Mouse (Mus musculus) lung, postnatal 0 days (tissue): ENCODE results near the gene Ak5. TPM values are rescaled to one million over a fixed set of nuclear protein-coding genes. Genes with fewer than 3 reads are reported as not detected.

Source experiments
- ATAC-seq: fragments of 200-750 bp; cut with Nextera tagmentation; 2 replicates; pipeline ENCODE4 v1.8.0; 2017; ENCODE audit warnings: moderate library complexity
- DNase-seq: peaks from one replicate; pipeline ENCODE4 v3.0.0-alpha.2; 2016; ENCODE audit warnings: low spot score
- H3K27ac ChIP-seq: fragments of 300-500 bp; sonication (generic); 2 replicates; pipeline ENCODE4 v1.5.1; 2014; ENCODE audit warnings: antibody characterized with exemption, mild to moderate bottlenecking, low read length, mixed read lengths
- H3K27me3 ChIP-seq: fragments of 300-500 bp; sonication (generic); replicated peaks from 2 replicates; pipeline ENCODE4 v1.6.1; 2014; ENCODE audit warnings: low read length, mixed read lengths; ENCODE audit not compliant: insufficient read depth
- H3K36me3 ChIP-seq: fragments of 300-500 bp; sonication (generic); 2 replicates; pipeline ENCODE4 v1.6.1; 2014; ENCODE audit warnings: low read length, mixed read lengths; ENCODE audit not compliant: insufficient read depth
- H3K4me1 ChIP-seq: fragments of 300-500 bp; sonication (generic); 2 replicates; pipeline ENCODE4 v1.6.1; 2014; ENCODE audit warnings: antibody characterized with exemption, low read depth, low read length, mixed read lengths; ENCODE audit not compliant: insufficient read depth
- H3K4me2 ChIP-seq: fragments of 300-500 bp; sonication (generic); replicated peaks from 2 replicates; pipeline ENCODE4 v1.6.1; 2014; ENCODE audit warnings: low read depth, mild to moderate bottlenecking, low read length, moderate library complexity, mixed read lengths
- H3K4me3 ChIP-seq: fragments of 300-500 bp; sonication (generic); 2 replicates; pipeline ENCODE4 v1.5.1; 2014; ENCODE audit warnings: low read depth, low read length
- H3K9ac ChIP-seq: fragments of 300-500 bp; sonication (generic); replicated peaks from 2 replicates; pipeline ENCODE4 v1.6.1; 2014; ENCODE audit warnings: low read depth, mild to moderate bottlenecking
- H3K9me3 ChIP-seq: fragments of 300-500 bp; sonication (generic); 2 replicates; pipeline ENCODE4 v1.6.1; 2016; ENCODE audit warnings: low read length, mixed read lengths
- CTCF ChIP-seq: IDR thresholded peaks from 2 replicates; pipeline ENCODE4 v1.5.1; 2016; ENCODE audit warnings: antibody characterized with exemption, mild to moderate bottlenecking
- EP300 ChIP-seq: IDR thresholded peaks from 2 replicates; pipeline ENCODE4 v1.6.1; 2016; ENCODE audit warnings: antibody characterized with exemption, mild to moderate bottlenecking, control low read depth
- WGBS: fragments of 180-500 bp; shearing (Covaris S2); extraction: QIAGEN DNeasy Blood & Tissue Kit; methylation state at CpG from one replicate; pipeline ENCODE4 v1.1.7; 2014; 5-methylcytosine and 5-hydroxymethylcytosine counted together
- polyA plus RNA-seq: library from polyadenylated mRNA; unstranded; fragments of >200 nt; fragmentation: Nextera tagmentation; extraction: Ambion mirVana; gene quantifications from 2 replicates; pipeline ENCODE4 v1.2.1, GENCODE M21; 2015

The Ak5 gene
- polyA plus RNA-seq, 1 experiment from 2014 or later = 0.47 TPM

DNA sequence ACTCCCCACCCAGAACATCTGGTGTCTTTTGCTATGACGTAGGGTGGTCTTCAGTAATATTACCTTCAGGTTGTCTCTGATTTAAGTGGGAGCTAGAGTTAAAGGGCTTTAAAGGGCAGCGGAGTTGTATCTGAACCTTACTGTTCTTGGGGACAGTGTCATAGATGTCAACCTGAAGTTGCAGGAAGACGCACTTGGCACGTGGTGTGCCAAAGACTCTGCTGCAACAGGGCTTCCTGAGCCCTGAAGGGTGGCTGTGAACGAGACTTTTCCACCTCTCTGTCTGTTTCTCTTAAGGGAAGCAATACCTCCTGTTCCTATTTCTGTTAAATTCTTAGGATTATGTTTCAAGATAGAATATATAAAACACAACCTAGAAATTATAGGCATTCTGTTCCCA, 137.8 kb downstream of the Ak5 start:
- 67% methylated on average over 5 of the region's 5 CpGs for WGBS
- Histone ChIP-seq H3K4me3 (no peak overlapping the region), H3K27me3 (no peaks in the 10 kb centered on the region), H3K4me2 (no peak overlapping the region), H3K27ac (no peak overlapping the region), H3K36me3 (no peaks in the 10 kb centered on the region), H3K4me1 (no peaks in the 10 kb centered on the region), H3K9ac (no peak overlapping the region), H3K9me3 (no peaks in the 10 kb centered on the region)
- DNase-seq (no peak), ATAC-seq (no peak)
- no peak for TF ChIP-seq EP300
- no peak for TF ChIP-seq CTCF

DNA sequence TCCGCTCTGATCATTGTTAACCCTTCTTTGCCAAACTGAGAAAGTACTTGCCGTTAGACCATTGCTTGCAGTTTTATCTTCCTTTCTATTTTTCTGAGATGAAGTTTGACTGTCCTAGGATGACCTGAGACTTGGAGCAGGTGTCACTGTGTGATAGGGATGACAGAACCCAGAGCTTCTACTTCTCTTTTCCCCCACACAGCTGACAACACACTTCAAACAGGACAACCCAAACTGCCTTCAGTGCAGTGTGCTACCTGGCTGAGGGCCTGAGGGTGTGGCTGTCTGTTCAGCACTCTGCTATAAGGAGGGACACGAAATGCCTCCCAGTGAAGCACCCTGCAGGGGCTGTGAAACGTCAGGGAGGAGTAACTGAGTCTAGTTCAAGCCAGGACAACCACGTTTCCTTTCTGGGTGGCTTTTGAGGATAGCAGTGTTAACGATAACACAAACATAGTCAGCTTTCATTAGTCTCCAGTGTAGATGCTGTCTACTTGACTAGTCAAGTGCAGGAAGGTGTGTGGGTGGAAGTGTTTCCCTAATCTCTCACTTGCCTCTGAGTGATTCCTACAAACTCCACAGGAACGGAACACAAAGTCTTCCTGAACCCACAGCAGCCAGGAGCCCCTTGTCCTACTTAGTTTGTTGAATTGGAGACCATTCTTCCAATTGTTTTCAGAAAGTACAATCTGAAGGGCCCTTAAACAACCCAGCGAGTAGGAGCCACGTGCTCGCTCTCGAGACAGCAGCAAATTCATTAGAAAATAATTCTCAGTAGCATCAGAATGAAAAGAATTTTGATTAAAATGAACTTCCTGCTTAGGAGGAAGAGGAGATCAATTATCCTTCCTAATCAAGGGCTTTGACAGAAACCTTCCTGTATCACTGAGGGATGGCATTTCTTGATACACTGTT, 138.8 kb downstream of the Ak5 start:
- no peaks in the 10 kb centered on the region for H3K27me3 ChIP-seq
- H3K9me3 ChIP-seq = no peaks in the 10 kb centered on the region
- H3K4me3 ChIP-seq = no peak overlapping the region
- ATAC-seq (peak; percentile 88), DNase-seq (peak; percentile 54)
- no peak overlapping the region for H3K4me2 ChIP-seq
- TF ChIP-seq CTCF (no peak), EP300 (no peak)
- no peak overlapping the region for H3K27ac ChIP-seq
- no peaks in the 10 kb centered on the region for H3K36me3 ChIP-seq
- H3K4me1 ChIP-seq = no peaks in the 10 kb centered on the region
- WGBS = 36% methylated on average over 11 of the region's 11 CpGs
- H3K9ac ChIP-seq = no peak overlapping the region

DNA sequence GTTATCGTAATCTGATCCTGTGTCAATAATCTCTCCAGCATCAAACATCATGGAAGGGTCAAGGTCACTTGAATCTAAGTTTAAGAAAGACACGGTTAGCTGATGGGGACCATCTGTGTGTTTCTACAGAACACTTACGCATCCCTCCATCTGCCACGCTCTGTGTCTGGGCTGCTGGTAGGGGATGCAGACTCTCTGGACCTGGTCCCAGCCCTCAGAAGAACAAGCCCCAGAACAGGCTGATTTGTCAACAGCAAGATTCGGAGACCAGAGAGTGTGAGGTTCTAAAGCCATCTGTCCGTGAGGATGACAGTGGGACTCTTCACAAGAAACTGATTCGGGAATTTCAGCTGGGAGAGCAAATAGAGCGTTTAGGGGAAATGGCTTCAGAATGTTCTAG, 141.4 kb downstream of the Ak5 start:
- ATAC-seq = no peak
- peak; percentile 8 for DNase-seq
- WGBS = 60% methylated on average over 8 of the region's 8 CpGs
- no peaks in the 10 kb centered on the region for H3K9me3 ChIP-seq
- no peaks in the 10 kb centered on the region for H3K36me3 ChIP-seq
- no peaks in the 10 kb centered on the region for H3K4me1 ChIP-seq
- no peak overlapping the region for H3K27ac ChIP-seq
- TF ChIP-seq EP300 (no peak), CTCF (no peak)
- H3K9ac ChIP-seq = no peak overlapping the region
- no peak overlapping the region for H3K4me3 ChIP-seq
- no peaks in the 10 kb centered on the region for H3K27me3 ChIP-seq
- no peak overlapping the region for H3K4me2 ChIP-seq

DNA sequence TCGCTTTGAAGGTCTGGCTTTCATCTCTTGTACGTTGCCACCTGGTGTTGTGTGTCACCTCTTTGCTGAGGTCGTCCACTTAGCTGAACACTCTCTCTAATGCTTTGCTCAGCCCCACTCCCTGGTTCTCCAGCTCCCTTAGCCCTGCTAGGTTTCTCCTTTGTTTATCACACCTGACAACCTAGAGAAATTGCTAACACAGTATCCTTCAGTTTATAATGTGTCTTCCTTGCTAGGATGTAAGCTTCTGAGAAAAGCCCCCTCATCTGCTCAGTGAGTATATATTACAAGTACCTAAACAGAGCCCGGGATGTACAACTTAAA, 144.9 kb downstream of the Ak5 start:
- ATAC-seq = no peak
- no peaks in the 10 kb centered on the region for H3K9me3 ChIP-seq
- H3K27me3 ChIP-seq = no peaks in the 10 kb centered on the region
- H3K4me1 ChIP-seq = no peaks in the 10 kb centered on the region
- TF ChIP-seq CTCF (no peak), EP300 (no peak)
- DNase-seq = no peak
- H3K27ac ChIP-seq = no peak overlapping the region
- WGBS = 41% methylated on average over 4 of the region's 4 CpGs
- H3K9ac ChIP-seq = no peak overlapping the region
- H3K4me3 ChIP-seq = no peak overlapping the region
- no peaks in the 10 kb centered on the region for H3K36me3 ChIP-seq
- H3K4me2 ChIP-seq = no peak overlapping the region

DNA sequence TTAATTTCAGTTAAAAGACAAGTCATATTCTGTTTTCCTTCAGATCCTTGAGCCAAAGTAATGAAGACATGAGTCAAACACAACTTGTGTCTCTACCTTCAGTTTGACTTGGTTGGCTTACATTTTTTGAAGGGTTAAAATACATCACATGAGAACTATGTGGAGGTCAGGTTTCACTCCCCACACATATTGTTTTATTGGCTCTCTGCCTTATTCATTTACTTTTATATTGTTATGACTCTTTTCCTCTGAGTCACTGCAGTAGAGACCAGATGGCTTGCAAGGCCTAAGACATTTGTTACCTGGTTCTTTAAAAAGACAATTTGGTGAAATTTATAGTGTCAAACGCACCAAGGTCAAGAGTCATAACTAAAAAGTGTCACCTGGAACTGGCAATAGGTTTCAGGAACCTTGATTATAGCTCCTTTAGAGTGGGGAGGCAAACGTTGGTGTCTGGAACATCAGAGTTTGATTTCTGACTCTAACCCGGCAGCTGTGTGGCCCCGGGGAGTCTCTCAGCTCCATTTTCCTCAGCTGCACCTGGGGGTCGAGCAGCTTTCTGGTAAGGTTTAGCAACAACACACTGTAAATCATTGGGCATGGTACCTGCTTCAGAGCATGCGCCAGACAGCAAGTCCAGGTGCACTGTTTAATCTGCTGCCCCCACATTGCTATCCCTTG, 145.4 kb downstream of the Ak5 start:
- Histone ChIP-seq H3K27ac (no peak overlapping the region), H3K4me2 (no peak overlapping the region), H3K4me3 (no peak overlapping the region), H3K4me1 (no peaks in the 10 kb centered on the region), H3K27me3 (no peaks in the 10 kb centered on the region), H3K36me3 (no peaks in the 10 kb centered on the region), H3K9ac (no peak overlapping the region), H3K9me3 (no peaks in the 10 kb centered on the region)
- no peak for ATAC-seq
- TF ChIP-seq EP300 (no peak), CTCF (no peak)
- no peak for DNase-seq
- 44% methylated on average over 6 of the region's 6 CpGs for WGBS

DNA sequence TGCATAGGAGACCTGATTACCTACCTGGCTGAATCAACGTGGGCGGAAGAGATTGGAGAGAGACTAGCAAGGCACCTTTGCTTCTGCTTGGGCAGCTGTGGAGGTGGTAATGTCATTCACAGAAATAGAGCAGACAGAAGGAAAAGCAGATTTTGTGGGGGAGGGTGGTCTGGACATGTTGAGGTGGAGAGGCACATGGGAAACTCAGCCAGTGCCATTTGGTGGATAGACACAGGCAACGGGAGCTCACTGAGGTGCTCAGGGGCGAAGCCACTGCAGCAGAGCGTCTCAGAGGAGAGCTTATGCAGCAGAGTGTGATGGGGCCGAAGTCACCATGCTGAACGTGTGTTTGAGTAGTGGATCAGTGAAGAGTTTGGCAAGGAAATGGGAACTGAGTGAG, 147.1 kb downstream of the Ak5 start:
- ATAC-seq (no peak), DNase-seq (no peak)
- Histone ChIP-seq H3K27ac (no peak overlapping the region), H3K4me3 (no peak overlapping the region), H3K4me2 (no peak overlapping the region), H3K4me1 (no peaks in the 10 kb centered on the region), H3K27me3 (no peaks in the 10 kb centered on the region), H3K9ac (no peak overlapping the region), H3K9me3 (no peaks in the 10 kb centered on the region), H3K36me3 (no peaks in the 10 kb centered on the region)
- 85% methylated on average over 7 of the region's 7 CpGs for WGBS
- TF ChIP-seq CTCF = no peak
- TF ChIP-seq EP300 = no peak
